Mouse (Mus musculus) forebrain, embryonic 10.5 days (tissue): Measurements from ENCODE around the gene Ppm1j. TPM values are rescaled to one million over a fixed set of nuclear protein-coding genes. Genes with fewer than 3 reads are reported as not detected.
A peak's percentile ranks its signal among the peaks of the same experiment; 100 is the strongest.

Source experiments
- DNase-seq: peaks from one replicate; pipeline ENCODE4 v3.0.0-alpha.2; 2017; ENCODE audit warnings: low spot score; ENCODE audit errors: extremely low spot score
- H3K27ac ChIP-seq: fragments of 300-500 bp; sonication (generic); 2 replicates; pipeline ENCODE4 v1.5.1; 2016; ENCODE audit warnings: mild to moderate bottlenecking
- H3K27me3 ChIP-seq: fragments of 300-500 bp; sonication (generic); 2 replicates; pipeline ENCODE4 v1.6.1; 2016; ENCODE audit warnings: mild to moderate bottlenecking; ENCODE audit not compliant: poor library complexity, severe bottlenecking
- H3K36me3 ChIP-seq: fragments of 300-500 bp; sonication (generic); replicated peaks from 2 replicates; pipeline ENCODE4 v1.6.1; 2016; ENCODE audit warnings: mild to moderate bottlenecking, moderate library complexity
- H3K4me1 ChIP-seq: fragments of 300-500 bp; sonication (generic); 2 replicates; pipeline ENCODE4 v1.6.1; 2016
- H3K4me3 ChIP-seq: fragments of 300-500 bp; sonication (generic); 2 replicates; pipeline ENCODE4 v1.5.1; 2016; ENCODE audit warnings: mild to moderate bottlenecking, moderate library complexity
- H3K9me3 ChIP-seq: fragments of 300-500 bp; sonication (generic); 2 replicates; pipeline ENCODE4 v1.6.1; 2016; ENCODE audit warnings: mild to moderate bottlenecking, moderate library complexity
- WGBS: fragments of 180-500 bp; shearing (Covaris S2); methylation state at CpG from one replicate; pipeline ENCODE4 v1.1.7; 2016; 5-methylcytosine and 5-hydroxymethylcytosine counted together
- polyA plus RNA-seq: library from polyadenylated mRNA; unstranded; fragments of >200 nt; fragmentation: Nextera tagmentation; extraction: Ambion mirVana; gene quantifications from 2 replicates; pipeline ENCODE4 v1.2.1, GENCODE M21; 2016

The Ppm1j gene
- polyA plus RNA-seq, 1 experiment from 2014 or later, result 1.6 TPM

GRCm38 (mm10) chr3:104789312-104789605, 8.4 kb downstream of the Ppm1j start:
- Histone ChIP-seq H3K36me3 (peaks cover 26% of the 10 kb centered on the region), H3K9me3 (no peaks in the 10 kb centered on the region), H3K4me1 (peaks cover 62% of the 10 kb centered on the region), H3K4me3 (peak overlapping the region; percentile 75), H3K27ac (peak overlapping the region; percentile 89), H3K27me3 (peaks cover 52% of the 10 kb centered on the region)
- no peak for DNase-seq
- WGBS, result 1% methylated on average over 10 of the region's 10 CpGs

- WGBS, result 28% methylated on average over 13 of the region's 13 CpGs
- peak; percentile 30 for DNase-seq
- peak overlapping the region; percentile 75 for H3K4me3 ChIP-seq
- no peaks in the 10 kb centered on the region for H3K9me3 ChIP-seq
- H3K36me3 ChIP-seq, result peaks cover 30% of the 10 kb centered on the region
- peak overlapping the region; percentile 89 for H3K27ac ChIP-seq
- peaks cover 68% of the 10 kb centered on the region for H3K4me1 ChIP-seq
- H3K27me3 ChIP-seq, result peaks cover 46% of the 10 kb centered on the region
These were observed 9.0 kb downstream of the Ppm1j start for GRCm38 (mm10) chr3:104789822-104790221.

GRCm38 (mm10) chr3:104790401-104790937, 9.6 kb downstream of the Ppm1j start:
- Histone ChIP-seq H3K4me3 (peak overlapping the region; percentile 75), H3K4me1 (peaks cover 74% of the 10 kb centered on the region), H3K27ac (peak overlapping the region; percentile 89), H3K36me3 (peaks cover 36% of the 10 kb centered on the region), H3K27me3 (peaks cover 40% of the 10 kb centered on the region), H3K9me3 (no peaks in the 10 kb centered on the region)
- DNase-seq, result peak; percentile 38
- WGBS, result 20% methylated on average over 6 of the region's 6 CpGs

GRCm38 (mm10) chr3:104791017-104791416, 10.2 kb downstream of the Ppm1j start:
- Histone ChIP-seq H3K27me3 (peaks cover 34% of the 10 kb centered on the region), H3K27ac (peak overlapping the region; percentile 89), H3K4me1 (peaks cover 80% of the 10 kb centered on the region), H3K9me3 (no peaks in the 10 kb centered on the region), H3K36me3 (peaks cover 41% of the 10 kb centered on the region), H3K4me3 (peak overlapping the region; percentile 75)
- no peak for DNase-seq
- WGBS, result 22% methylated on average over 4 of the region's 4 CpGs

GRCm38 (mm10) chr3:104791671-104792070, 10.8 kb downstream of the Ppm1j start:
- H3K4me3 ChIP-seq, result no peak overlapping the region
- WGBS, result 96% methylated on average over 8 of the region's 8 CpGs
- no peak for DNase-seq
- peak overlapping the region; percentile 89; the same call in 1 of the 2 replicates for H3K27ac ChIP-seq
- H3K36me3 ChIP-seq, result peaks cover 48% of the 10 kb centered on the region
- H3K4me1 ChIP-seq, result peaks cover 82% of the 10 kb centered on the region
- peaks cover 28% of the 10 kb centered on the region for H3K27me3 ChIP-seq
- H3K9me3 ChIP-seq, result no peaks in the 10 kb centered on the region

GRCm38 (mm10) chr3:104792360-104793270, 11.8 kb downstream of the Ppm1j start:
- no peak overlapping the region for H3K27ac ChIP-seq
- WGBS, result 83% methylated on average over 15 of the region's 15 CpGs
- no peak for DNase-seq
- peaks cover 18% of the 10 kb centered on the region for H3K27me3 ChIP-seq
- no peak overlapping the region for H3K4me3 ChIP-seq
- H3K4me1 ChIP-seq, result peaks cover 82% of the 10 kb centered on the region
- peaks cover 57% of the 10 kb centered on the region for H3K36me3 ChIP-seq
- H3K9me3 ChIP-seq, result no peaks in the 10 kb centered on the region

- WGBS, result 62% methylated on average over 20 of the region's 20 CpGs
- Histone ChIP-seq H3K27me3 (peaks cover 12% of the 10 kb centered on the region; the same call in 1 of the 2 replicates), H3K4me1 (peaks cover 69% of the 10 kb centered on the region), H3K36me3 (peaks cover 65% of the 10 kb centered on the region), H3K4me3 (peak overlapping the region; percentile 16; the same call in 1 of the 2 replicates), H3K9me3 (no peaks in the 10 kb centered on the region), H3K27ac (peak overlapping the region; percentile 77)
- DNase-seq, result peak; percentile 77
These were observed 13.3 kb downstream of the Ppm1j start for GRCm38 (mm10) chr3:104793871-104794828.

GRCm38 (mm10) chr3:104794953-104795470, 14.2 kb downstream of the Ppm1j start:
- Histone ChIP-seq H3K27me3 (0 out of 2 replicates have a peak, but pooled peaks cover 4% of the 10 kb centered on the region), H3K4me1 (peaks cover 60% of the 10 kb centered on the region), H3K27ac (peak overlapping the region; percentile 77), H3K36me3 (peaks cover 74% of the 10 kb centered on the region), H3K4me3 (no peak overlapping the region), H3K9me3 (no peaks in the 10 kb centered on the region)
- WGBS, result 77% methylated on average over 12 of the region's 12 CpGs
- no peak for DNase-seq

GRCm38 (mm10) chr3:104795661-104796340, 14.9 kb downstream of the Ppm1j start:
- 79% methylated on average over 15 of the region's 15 CpGs for WGBS
- Histone ChIP-seq H3K4me3 (no peak overlapping the region), H3K4me1 (peaks cover 52% of the 10 kb centered on the region), H3K27ac (peak overlapping the region; percentile 77), H3K36me3 (peaks cover 82% of the 10 kb centered on the region), H3K9me3 (no peaks in the 10 kb centered on the region), H3K27me3 (no peaks in the 10 kb centered on the region)
- no peak for DNase-seq

GRCm38 (mm10) chr3:104796430-104797082, 15.7 kb downstream of the Ppm1j start:
- H3K27me3 ChIP-seq, result no peaks in the 10 kb centered on the region
- WGBS, result 89% methylated on average over 15 of the region's 15 CpGs
- H3K4me3 ChIP-seq, result no peak overlapping the region
- no peak overlapping the region for H3K27ac ChIP-seq
- no peaks in the 10 kb centered on the region for H3K9me3 ChIP-seq
- DNase-seq, result no peak
- H3K4me1 ChIP-seq, result peaks cover 44% of the 10 kb centered on the region
- H3K36me3 ChIP-seq, result peaks cover 89% of the 10 kb centered on the region

GRCm38 (mm10) chr3:104800681-104801080, 19.8 kb downstream of the Ppm1j start:
- peaks cover 6% of the 10 kb centered on the region for H3K4me1 ChIP-seq
- no peak overlapping the region for H3K4me3 ChIP-seq
- H3K9me3 ChIP-seq, result no peaks in the 10 kb centered on the region
- H3K27ac ChIP-seq, result no peak overlapping the region
- no peak for DNase-seq
- WGBS, result 96% methylated on average over 11 of the region's 11 CpGs
- H3K36me3 ChIP-seq, result peaks cover 74% of the 10 kb centered on the region
- H3K27me3 ChIP-seq, result no peaks in the 10 kb centered on the region
